Mouse (Mus musculus) common myeloid progenitor, adult 5-6 weeks (primary cell): ENCODE results near the gene Nr1d1. TPM values are rescaled to one million over a fixed set of nuclear protein-coding genes. Genes with fewer than 3 reads are reported as not detected.

ENCODE experiments used
- ATAC-seq: replicated peaks from 2 replicates; pipeline ENCODE4 v1.8.0; 2016; ENCODE audit warnings: low read depth, mild to moderate bottlenecking, moderate TSS enrichment, inconsistent platforms; ENCODE audit not compliant: poor library complexity, severe bottlenecking
- total RNA-seq: library from RNA; stranded (forward); fragments of 200-1000, 187-1606 nt; gene quantifications from 2 replicates; pipeline ENCODE4 v1.2.3, GENCODE M21; 2017

The Nr1d1 gene
- total RNA-seq, 1 experiment from 2014 or later, result 1.6 TPM

DNA sequence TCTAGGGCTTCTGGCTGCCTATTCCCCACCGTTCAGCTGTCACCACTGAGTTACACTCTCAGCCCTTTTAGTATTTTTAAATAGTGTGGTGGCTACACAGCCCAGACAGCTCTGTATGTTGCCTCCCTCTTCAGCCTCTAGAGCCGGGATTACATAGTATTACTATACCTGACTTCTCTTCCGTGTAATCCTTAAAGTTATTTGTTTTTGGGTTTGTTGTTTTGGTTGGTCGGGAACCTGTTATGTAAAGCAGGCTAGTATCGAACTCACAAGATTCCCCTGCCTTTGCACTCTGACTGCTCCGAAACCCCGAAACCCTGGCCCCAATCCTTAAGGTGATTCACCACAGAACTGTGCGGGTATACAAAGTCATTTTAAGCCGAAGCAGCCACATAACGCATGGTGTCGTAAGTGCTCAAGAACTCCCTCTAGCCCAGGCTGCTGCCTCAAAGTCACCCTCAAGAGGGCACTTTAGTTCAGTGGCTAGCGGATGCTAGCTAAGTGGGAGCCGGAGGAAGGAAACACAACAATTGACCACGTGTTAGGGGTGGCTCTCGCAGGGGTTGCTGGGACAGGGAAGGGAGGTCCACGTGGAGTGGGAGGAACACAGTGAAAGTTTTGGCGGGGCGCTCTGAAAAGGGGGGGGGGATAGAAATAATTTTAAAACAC, 13.6 kb upstream of the Nr1d1 start:
- ATAC-seq, result peak; percentile 86

DNA sequence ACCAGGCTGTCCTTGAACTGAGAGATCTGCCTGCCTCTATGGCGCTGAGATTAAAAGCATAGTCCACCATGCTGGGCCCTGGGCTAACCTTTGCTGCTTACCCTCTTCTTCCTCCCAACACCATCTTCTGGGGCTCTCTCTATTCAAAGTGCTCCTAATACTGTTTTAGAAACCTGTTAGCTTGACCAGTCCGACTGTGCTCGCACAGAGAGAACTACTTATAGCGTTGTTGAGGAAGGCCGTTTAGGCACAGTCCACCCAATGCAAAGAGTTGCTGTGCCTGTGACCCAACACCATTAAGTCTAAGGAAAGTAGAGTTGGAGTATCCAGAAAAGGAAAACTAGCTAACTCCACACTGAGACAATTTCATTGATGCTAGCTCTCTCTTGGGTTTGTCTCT, 13.0 kb upstream of the Nr1d1 start:
- ATAC-seq, result no peak

DNA sequence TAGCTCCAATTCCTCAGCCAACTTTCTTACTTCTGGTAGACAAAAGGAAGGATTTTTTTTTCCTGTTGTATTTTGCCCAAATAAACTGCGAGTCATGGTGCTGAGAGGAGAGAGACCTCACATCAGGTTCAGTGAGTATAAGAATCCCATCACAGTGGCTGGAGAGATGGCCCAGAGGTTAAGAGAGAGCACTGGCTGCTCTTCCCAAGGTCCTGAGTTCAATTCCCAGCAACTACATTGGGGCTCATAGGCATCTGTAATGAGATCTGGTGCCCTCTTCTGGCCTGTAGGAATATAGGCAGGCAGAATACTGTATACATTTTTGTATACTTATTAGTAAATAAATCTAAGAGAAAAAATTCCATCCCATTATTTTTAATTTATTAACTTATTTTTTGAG, 12.6 kb upstream of the Nr1d1 start:
- no peak for ATAC-seq

DNA sequence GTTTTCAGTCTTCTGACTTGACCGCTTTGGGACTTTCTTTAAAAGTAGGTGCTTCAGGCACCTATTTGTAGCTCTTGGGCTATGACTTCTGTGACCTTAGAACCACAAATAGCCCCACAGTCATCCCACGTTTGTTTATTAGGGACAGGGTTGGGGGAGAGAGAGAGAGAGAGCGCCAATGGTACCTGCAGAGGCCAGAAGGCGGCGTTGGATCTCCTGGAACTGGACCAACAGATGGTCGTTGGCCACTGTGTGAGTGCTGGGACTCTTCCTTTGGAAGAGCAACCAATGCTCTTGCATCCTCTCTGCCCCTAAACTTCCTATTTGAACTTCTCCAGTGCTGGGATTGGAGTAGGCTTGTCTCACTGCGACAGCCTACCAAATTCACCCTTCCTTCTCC, 12.1 kb upstream of the Nr1d1 start:
- no peak for ATAC-seq

DNA sequence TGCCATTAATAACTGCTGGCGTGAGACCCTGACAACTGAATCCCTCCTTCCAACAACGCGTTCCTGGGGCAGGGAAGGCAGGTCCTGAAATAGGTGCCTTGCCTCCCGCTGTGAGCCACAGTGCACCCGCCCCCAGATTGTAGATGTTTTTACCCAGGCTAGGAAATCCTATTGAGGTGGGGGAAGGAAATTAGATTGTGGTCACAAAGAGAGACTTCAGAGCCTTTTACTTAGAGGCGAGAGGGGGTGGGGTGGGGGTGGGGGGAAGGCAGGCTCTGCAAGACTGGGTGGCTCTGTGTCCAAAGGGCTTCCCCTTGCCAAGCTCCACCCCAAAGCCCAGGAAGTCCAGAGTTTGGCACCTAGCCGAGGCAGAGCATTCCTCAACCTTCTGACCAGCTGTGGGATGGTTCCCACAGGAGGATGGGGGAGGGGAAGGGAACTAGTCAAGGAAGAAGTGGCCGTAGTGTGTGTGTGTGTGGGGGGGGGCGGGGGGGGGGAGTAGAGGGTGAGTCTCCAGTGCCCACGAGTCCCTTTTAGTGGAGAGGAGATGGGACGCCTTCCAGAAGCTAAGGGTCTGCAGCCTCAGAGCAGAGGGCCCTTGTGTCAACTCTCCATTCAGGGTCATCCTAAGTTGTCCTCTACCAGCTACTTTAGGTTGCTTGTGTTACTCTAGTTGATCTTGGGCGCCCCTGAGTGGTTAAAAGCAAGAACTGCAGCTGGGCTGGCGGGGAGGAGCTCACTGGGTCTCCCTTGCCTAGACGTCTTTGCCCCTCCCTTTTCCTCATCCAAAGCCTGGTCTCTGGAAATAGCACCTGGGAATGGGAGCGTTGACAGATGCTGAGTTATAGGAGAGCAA, 11.5 kb upstream of the Nr1d1 start:
- peak; percentile 45 for ATAC-seq

DNA sequence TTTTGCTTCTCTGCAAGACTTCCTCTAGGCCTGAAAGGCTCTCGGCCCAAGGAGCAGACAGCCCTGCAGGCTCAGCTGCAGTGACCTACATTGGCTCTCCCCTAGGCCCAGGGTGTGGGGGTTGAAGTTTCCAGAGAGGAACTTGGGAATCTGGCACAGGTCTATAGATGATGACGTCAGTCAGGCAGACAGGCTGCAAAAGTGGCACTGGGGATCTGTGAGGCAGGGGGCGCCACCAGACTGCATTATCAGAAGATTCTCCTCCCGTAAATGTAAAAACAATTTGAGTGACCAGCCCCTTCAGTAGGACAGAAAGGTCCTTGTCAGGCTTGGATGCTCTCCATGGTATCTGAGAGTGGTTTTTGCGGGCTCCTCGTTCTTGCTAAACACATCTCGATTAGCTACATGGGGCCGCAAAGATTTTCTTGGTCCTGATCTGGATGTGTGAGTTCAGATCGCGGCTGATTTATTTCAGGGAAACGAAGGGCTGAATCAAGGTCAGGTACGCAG, 10.7 kb upstream of the Nr1d1 start:
- ATAC-seq, result 0 out of 2 replicates have a peak, but pooled peaks have one; percentile 4

DNA sequence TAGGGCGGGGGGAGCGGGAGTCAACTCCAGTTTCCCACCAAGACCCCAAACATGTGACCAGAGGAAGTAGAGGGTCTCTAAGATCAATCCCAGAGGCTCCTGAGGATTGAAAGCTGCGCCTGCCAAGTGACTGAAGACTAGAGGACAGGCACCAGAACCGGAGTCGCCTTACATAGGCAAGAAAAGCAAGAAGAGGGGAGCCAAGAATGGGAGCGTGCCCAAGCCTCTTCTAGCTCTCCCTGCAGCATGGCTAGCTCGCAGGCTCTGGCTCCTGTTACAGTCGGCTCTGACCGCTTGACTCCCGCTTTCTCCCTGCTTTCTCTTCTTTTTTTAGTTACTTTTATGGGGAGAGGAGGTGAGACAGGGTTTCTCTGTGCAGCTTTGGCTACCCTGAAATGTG, 10.1 kb upstream of the Nr1d1 start:
- ATAC-seq, result no peak

DNA sequence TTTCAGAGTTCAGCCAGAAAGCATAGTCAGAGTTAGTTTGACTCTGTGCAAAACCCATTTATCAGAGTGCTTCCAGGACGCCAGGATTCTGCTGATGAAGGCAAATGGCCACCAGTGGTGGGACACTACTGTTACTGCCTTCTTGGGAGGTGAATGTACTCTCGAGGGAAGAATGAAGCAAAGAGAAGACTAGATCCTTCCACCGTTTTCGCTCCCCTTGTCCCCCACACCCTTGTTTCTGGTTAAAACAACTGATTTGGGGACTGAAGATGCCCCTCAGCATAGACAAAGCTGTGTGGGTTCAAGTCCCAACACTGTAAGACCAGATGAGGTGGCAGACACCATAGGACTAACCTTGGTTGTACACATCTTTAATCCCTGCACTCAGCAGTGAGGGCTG, 9.0 kb upstream of the Nr1d1 start:
- no peak for ATAC-seq

DNA sequence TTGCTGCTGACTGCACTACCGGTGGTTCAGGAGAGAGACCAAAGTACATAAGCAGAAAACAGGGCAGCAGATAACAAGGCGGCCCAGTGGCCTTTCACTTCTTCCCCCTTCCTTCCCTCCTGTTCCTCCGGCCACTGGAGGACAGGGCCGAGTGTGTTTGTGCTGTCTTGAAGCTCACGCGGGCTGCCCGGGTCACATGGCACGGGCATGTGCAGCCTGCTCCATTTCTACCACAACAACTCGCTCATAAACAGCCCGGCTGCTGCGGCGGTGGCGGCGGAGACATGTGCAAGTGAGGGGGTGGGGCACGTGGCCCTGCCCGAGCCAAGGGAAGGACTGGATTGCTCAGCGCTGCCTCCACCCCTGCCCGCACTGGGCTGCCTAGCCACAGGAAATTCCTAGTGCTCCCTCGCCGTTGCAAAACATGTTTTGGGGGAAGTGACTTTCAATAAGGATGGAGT, 8.1 kb upstream of the Nr1d1 start:
- ATAC-seq, result peak; percentile 67

DNA sequence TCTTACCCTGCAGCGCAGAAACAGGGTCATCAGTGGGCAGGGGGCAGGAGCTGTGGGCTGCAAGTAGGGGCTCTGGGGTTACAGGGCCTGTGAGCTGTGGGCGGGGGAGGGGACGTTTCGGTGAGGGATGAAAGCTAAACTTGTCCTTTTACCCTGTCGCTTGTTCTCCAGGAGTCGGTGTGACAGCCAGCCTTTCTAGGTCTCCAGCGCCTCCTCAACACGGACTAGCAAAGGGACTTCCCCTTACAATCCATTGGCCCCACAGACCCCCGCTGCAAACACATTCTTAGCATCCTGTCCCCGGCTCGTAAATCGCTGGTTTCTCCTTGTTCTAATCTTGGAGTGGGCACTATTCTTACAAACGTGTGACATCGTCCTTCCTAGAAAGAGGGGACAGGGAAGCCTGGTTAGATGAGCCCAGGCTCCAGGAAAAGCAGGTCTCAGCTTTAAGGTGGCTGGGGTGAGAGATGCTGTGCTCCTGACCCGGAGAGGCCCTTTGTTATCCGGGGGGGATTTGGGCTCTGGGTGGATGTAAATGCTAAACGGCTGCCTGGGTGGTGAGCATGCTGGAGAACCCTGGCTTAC, 7.6 kb upstream of the Nr1d1 start:
- ATAC-seq, result no peak; the same call in 1 of the 2 replicates

DNA sequence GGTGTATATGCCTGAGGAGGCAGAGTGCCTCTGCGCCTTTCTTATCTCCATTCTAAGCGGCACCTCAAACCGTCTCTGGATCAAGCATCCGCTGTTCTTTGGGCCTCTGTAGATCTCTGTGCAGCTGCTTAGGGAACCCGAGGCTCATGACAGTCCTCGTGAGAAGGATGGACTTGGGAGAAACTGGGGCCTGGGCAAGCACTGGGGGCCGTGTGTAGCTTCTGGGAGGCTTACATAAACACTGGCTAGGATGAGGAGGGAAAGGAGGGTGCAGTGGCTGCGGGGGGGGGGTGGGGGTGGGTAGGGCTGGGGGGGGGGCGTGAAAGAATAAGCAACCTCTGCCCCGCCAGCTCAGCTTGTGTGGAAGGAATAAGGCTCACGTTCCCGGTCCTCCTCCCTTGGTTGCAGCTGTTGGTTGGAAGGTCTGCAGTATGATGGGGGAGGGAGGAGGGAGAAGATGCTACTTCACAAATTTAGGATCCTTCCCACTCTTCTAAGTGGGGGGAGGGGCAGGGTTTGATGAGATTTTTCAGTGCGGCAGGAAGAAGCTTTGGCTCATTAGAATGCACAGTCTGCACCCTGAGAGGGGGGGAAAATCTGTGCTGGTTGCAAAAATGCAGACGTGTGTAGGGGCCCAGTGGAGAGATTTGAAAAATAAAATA, 6.8 kb upstream of the Nr1d1 start:
- no peak for ATAC-seq

DNA sequence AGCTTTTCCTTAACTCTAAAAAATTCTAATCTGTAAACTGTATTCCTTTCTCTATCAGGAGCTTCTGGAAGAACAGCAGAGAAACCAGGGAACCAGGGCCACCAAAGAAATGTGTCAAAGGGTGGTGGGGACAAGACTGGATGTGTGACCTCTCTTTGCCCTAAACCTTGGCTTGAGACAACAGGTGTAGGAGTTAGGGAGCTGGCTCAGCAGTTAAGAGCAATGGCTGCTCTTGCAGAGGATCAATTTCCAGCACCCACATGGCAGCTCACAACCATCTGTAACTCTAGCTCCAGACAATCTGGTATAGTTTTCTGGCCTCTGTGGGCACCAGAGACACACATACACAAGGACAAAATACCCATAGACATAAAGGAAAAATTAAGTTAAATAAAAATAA, 2.8 kb upstream of the Nr1d1 start:
- ATAC-seq, result no peak

DNA sequence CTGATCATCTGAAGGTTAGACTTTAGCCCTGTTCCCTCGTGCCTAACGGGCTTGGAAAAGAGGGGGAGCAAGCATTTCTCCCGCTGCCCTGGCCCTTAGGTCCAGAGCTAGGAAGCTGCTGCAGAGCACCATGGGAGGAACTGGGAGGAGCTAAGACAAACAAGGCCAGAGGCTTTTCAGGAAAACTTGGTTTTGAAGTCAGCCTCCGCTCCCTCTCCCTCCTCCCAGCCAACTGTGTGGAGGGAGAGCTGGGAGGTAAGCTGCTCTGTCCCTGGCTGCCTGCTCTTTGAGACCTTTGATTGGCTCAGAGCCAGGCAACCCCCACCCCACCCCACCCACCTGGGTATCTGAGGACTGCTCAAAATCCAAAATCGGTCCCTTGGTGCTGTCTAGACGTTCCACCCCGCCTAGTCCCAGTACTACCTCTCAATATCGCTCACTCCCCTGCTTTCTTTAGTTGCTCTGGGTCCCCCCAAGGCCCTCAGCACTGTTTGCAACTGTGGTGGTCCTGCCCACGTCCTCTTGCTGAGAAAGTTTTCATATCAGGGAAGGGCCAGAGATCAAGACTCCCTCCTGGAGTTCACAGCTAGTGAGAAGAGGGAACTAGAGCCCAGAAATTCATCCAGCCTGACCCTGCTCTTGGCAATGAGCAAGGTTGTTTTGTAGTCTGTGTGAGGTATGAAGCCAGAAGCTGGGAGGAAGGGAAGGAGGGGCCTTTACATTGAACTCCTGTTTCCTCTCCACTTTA, 1.9 kb upstream of the Nr1d1 start:
- no peak for ATAC-seq

DNA sequence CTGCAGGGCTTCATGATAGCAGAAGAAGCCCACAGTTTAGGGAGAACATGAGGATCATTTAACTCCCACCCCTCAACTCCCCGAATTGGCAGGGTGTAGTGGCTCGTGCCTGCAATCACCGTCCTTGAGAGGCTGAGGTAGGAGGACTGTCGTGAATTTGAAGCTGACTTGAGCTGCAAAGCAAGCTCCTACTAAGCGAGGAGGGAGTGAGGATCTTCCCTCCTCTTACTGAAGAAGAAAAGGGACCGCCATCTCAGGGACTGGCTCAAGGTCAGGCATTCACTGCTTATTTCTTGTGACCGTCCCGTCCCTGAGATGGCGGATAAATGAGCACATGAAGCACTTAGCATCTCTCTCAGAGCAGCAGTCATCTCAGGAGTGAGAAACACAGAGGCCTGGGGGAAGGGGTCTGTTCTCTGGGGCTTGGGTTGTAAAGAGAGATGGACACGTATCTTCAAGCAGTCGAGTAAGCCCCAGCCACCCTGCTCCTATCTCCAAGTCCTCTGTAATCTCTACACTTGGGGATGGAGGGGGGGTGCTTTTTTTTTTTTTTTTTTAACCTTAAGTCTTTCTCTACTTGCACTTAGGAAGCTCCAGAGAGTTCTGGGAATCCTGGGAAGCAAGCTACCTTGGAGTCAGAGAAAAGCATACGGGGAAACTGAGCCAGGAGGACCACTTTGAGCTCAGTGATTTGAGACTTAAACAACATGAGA, 1.1 kb upstream of the Nr1d1 start:
- no peak for ATAC-seq

DNA sequence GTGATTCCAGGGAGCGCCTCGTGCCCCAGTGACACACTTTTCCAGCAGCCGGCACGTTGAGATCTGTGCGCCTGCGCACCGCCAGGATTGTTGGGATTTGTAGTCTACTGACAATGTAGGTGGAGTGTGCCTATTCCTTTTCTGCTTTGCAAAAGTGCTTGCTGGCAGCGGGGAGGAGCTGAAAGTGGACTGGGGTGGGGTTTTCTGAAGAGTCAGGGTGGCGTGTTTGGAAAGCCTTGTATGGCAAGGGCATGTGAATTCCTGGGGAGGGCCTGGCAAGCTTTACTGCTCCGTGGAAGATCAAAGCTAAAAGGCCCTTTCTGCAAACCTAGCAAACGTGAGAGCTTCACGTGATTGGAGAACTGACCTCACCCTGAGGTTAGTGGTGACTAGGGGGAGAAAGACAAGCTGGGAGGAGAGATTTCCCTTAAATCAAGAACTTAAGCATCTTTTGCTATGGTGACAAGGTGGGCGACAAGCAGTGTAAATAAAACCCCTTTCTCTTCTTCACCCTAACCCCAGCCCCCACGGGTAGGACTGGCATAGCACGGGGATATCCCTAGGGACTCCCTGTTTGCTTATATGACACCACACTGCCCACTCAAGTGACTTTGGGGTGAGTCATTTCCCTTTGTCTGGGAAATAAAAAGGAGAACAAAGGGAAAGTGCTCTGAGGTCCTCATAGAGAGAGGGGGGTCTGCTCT, 367 bp upstream of the Nr1d1 start:
- ATAC-seq, result peak; percentile 65

DNA sequence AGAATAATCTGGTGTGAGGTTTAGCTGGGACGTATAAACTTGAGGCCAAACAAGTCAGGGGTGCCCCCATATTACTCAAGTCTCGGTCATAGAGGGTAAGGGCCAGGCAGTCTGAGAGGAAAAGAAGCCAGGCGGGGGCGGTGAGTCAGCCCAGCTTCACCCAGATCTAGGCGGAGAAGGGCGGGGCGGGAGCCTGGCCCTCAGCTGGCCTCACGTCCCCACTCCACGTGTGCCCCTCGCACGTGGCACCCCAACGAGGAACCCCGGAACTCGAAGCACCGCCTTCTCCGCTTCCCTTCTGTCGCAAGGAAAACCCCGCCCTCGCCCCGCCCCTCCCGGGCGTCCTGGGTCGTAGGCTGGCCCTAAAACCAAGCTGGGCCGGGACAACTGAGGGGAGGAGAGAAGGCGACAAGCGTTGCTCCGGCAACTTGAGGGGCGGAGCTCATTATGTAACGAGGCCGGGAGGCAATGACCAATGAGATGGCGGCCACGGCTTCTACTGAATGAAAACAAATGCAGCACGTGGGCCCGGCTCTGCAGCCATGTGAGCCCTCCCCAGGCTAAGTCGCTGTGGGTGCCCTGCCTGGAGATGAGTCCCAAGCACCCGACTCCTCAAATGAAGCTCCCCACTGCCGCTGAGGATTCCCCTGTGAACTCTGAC, 1.4 kb downstream of the Nr1d1 start:
- peak; percentile 81 for ATAC-seq

DNA sequence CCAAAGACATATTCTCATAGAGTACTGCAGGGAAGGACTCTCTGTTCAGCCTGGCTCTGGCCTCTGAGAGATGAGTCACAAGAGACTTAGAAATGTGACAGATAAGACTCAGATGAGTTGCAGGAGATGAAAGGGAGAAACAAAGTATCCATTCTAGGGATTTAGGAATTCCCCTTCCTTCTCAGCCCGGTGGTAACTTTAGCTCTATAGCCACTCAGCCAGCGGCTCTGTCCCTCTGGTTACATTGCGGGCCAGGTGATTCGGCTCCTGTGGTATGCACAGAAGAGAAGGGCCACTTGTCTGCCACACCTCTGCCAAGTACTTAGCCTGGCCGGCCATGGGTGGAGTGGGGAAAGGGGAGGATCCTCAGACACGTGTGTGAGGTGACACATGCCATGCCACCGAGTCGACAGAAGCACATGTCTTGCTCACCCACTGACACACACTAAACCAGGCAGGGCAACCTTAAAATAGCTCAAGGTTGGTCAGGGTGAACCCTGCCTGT, 2.4 kb downstream of the Nr1d1 start:
- no peak for ATAC-seq
